Mouse (Mus musculus): Measurements from ENCODE around the gene Esp31. TPM values are rescaled to one million over a fixed set of nuclear protein-coding genes. Genes with fewer than 3 reads are reported as not detected.

The Esp31 gene
- not detected in 2 replicates for polyA plus RNA-seq (2012; rRNA removed)

GRCm38 (mm10) chr17:38639147-38639546, at the start of gene Esp31:
Esp31 (plus strand) TSS chr17:38639447.

Other genes starting within 250 kb of the Esp31 start
- not detected in 2 replicates for gene Esp36, start 219.3 kb upstream of the Esp31 start, polyA plus RNA-seq (2012; rRNA removed)
- gene Esp34, start 85.3 kb upstream of the Esp31 start, polyA plus RNA-seq (2012; rRNA removed) = not detected in 2 replicates